Mouse (Mus musculus): ENCODE measurements around the gene Tfap4.

DNA sequence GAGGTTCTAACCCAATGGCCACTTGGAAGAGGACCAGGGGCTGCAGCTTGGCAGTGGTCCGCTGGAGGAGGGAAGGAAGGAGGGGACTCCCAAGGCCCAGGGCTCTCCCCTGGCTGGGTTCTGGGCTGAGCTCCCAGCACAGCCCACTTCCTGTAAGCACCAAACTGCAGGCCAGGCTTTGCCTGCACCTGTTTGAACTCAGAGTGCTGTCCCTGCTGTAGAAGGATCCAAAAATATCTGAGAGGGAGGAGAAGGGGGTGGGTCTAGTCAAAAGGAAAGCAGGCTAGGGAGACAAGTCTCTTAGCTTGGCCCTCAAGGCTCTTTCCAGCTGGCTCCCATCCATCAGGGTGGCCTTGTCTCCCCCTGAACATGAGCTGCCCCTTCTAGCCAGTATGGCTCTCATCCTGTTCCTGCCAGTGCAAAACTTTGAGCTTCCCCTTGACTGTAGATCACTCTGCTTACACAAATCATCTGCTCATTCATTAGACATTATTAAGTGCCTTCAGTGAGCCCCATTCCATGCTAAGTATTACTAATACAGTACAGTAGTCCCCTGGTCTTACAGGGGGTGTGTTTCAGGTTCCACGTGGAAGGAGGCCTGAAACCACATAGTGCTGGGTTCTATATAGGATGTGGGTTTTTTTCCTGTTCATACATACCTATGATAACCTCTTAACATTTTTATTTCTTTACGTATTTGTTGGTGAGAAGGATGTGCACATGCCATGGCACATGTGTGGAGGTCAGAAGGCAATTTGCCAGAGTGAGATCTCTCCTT is 46.8 kb downstream of the Tfap4 start:
- no peak for TF ChIP-seq CTCF (IDR thresholded peaks at IDR 0.05; ENCODE audit: low read depth)
- TF ChIP-seq EP300 (IDR thresholded peaks at IDR 0.05; ENCODE audit: low read depth): no peak

Measured in liver, embryonic 14.5 days (tissue).